Mouse (Mus musculus) hematopoietic stem cell, adult 5-6 weeks (primary cell): ENCODE measurements around the gene Ric8b. TPM values are rescaled to one million over a fixed set of nuclear protein-coding genes. Genes with fewer than 3 reads are reported as not detected.

Experiments
- ATAC-seq, 2 experiments: fragments of 125-278 bp in 1 of 2; replicated peaks in 1 of 2; 2 replicates each; pipeline ENCODE4 v1.8.0; 2016 to 2017; ENCODE audit warnings: inconsistent platforms in 2 of 2, mild to moderate bottlenecking in 2 of 2, moderate number of reproducible peaks in 2 of 2, low read depth in 1 of 2, moderate TSS enrichment in 1 of 2; ENCODE audit not compliant: low FRiP score in 2 of 2, poor library complexity in 2 of 2, severe bottlenecking in 2 of 2, insufficient read depth in 1 of 2, low TSS enrichment in 1 of 2
- total RNA-seq: library from RNA; stranded (forward); fragments of 172-1452, 232-1000 nt; gene quantifications from 2 replicates; pipeline ENCODE4 v1.2.3, GENCODE M21; 2017

Gene Ric8b
- total RNA-seq, 1 experiment from 2014 or later = 27.2 TPM

GRCm38 (mm10) chr10:85022647-85023312 lies 105.4 kb downstream of the Ric8b start:
- ATAC-seq = no peak

DNA sequence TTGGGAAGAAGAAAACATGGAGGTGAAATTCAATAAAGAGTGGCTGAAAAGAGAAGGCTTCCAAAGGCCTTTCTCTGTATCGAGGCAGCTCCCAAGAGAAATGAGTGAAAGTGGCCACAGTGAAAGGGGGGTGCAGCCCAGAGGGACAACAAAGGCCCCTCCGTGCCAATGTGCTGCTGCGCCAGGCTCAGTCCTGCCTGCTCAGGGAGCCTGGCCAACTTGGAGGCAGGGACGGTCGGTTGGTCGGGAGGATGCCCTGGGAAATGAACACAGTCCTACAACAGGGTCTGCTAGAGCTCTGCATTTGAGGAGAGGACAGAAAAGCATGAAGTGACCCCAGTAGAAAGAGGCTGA lies 105.9 kb downstream of the Ric8b start:
- ATAC-seq = no peak

DNA sequence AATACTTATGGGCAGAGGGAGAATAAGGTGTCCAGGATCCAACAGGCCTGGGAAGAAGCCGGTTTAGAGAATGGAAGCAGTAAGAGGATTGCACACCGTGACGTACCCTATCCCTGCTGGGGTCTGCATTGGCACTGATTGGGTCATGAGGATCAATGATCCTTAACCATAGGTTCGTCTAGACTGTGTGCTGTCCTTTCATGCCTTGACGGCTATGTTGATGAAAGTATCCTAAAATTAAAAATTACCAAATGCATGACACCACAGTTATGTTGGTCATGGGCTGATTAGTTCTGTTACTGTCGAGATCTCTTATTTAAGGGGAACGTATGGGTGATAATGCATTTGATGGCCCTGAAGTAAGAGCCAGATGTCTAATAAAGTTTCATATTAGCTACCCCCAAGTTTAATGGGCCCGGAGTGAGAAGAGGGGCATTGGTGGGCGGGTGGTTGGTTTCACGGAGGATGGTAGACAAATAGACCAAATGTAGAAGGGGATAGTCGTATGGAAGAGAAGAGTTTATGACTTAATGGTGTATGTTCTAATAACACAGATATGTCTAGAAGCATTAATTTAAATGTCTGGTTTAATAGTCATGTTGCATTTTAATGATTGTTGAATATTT lies 108.5 kb downstream of the Ric8b start:
- ATAC-seq = peak; percentile 97 to 100

DNA sequence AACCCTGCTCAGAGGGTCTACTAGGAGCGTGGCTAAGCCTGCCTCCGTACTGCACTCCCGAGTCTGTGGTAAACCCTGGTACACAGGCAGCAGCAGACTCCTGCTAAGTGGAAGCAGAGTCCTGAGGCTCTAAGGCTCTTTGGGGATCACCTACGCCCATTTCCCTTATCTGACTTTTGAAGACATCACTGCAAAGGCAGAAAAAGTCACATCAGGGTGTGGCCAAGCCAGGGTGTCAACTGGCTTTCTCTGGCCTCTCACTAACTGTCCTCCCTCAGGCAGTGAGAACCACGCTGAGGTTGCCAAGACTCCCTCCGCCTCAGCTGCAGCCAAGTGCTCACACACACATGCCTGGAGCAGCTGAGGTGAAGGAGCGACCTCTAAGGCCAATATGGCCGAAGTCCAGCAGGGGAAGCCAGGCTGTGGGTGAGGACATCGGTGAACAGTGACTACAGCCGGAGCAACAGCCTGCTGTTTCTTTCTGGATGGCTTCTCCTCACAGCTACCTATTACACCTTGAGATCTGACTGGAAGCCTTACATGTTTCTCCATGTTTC lies 110.3 kb downstream of the Ric8b start:
- ATAC-seq = no peak

- ATAC-seq = peak; percentile 87 to 90
Measured at GRCm38 (mm10) chr10:85035131-85035725, 117.8 kb downstream of the Ric8b start.

- ATAC-seq = no peak
Measured at GRCm38 (mm10) chr10:85038147-85038546, 120.7 kb downstream of the Ric8b start.

- no peak for ATAC-seq
Measured at GRCm38 (mm10) chr10:85038852-85039251, 121.4 kb downstream of the Ric8b start.

GRCm38 (mm10) chr10:85044191-85044711 lies 126.8 kb downstream of the Ric8b start:
- no peak for ATAC-seq

GRCm38 (mm10) chr10:85044732-85045720 lies 127.6 kb downstream of the Ric8b start:
- ATAC-seq = peak; percentile 69 to 70; a peak in 3 of 4 replicates

DNA sequence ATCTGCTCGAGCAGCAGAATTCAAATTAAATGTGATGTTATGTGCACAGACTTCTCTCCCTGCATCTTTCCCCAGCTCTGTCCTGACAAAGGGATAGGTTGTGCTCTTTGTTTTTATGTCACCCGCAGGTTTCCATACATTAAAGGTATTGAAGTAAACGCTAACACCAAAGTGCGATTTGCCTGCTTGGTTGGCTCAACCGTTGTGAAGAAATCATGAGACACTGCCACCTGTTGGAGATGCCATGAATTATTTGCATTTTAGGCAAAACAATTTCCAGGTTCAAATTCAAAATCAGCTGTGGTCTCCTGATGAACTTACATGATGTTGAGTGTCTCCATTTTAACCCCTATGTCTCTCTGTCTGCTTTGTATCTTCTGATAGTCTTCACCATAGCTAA lies 129.2 kb downstream of the Ric8b start:
- ATAC-seq = 0 out of 4 replicates have a peak, but pooled peaks of 1 of the 2 experiments have one; percentile 36

- ATAC-seq = no peak
Measured at GRCm38 (mm10) chr10:85048008-85048407, 130.6 kb downstream of the Ric8b start.

DNA sequence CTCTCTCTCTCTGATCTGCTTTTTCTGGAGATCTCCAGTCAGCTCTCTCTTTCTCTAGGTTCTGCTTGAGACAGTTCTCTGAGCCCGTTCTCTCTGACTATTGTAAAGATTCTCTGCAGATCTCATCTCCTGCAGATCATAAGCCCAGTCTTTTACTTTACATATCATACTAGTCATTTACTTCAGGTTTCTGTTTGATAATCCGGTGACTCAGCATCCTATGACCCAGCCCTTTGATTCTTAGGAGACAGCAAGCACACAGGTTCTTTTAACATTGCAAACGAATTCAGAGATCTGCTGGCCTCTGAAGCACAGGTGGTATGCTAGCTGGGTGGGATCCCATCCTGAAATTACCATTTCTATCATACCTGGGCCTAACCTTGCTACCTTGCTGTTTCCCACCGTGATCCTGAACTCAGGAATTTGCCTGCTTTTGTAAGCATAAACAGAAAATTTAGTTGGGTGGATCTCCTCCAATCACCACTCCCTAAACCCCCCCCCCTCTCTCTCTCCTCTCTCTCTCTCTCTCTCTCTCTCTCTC lies 133.3 kb downstream of the Ric8b start:
- ATAC-seq = no peak

GRCm38 (mm10) chr10:85052451-85052850 lies 135.0 kb downstream of the Ric8b start:
- ATAC-seq = no peak

DNA sequence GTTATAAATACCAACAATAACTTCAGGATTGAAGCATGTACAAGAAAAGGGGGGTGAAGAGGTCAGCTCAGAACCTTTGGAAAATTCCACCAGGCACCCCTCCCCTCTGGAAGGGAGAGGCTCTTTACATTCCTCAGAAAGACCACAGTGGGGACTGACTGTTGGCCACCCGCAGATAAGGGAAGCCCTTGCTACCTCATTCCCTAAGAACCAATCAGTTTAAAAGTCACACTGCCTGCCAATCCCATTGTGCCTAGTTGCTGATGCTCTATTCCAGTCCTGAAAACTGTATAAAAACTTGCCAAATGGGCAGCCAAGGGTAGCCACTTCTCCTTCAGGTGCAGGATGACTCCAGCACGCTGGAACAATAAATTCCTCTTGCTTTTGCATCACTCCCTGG lies 137.5 kb downstream of the Ric8b start:
- ATAC-seq = no peak
